Mouse (Mus musculus) left cerebral cortex, adult 11 months (tissue): ENCODE results near the gene Akt1s1.
A peak's percentile ranks its signal among the peaks of the same experiment; 100 is the strongest.

Source experiments
- DNase-seq: peaks from one replicate; pipeline ENCODE4 v3.0.0; 2022; ENCODE audit warnings: low spot score

Akt1s1 gene

GRCm38 (mm10) chr7:44848561-44849415, at the start of gene Akt1s1, which contains the start of gene Tbc1d17:
Gene Akt1s1 (plus strand): TSS chr7:44848991.
Gene Tbc1d17 (minus strand): TSS chr7:44849079.
- peak; percentile 100 for DNase-seq

- no peak for DNase-seq
These were observed 39.9 kb upstream of the Akt1s1 start for GRCm38 (mm10) chr7:44808927-44809326.

GRCm38 (mm10) chr7:44809466-44809865, 39.3 kb upstream of the Akt1s1 start:
- DNase-seq, result no peak

DNA sequence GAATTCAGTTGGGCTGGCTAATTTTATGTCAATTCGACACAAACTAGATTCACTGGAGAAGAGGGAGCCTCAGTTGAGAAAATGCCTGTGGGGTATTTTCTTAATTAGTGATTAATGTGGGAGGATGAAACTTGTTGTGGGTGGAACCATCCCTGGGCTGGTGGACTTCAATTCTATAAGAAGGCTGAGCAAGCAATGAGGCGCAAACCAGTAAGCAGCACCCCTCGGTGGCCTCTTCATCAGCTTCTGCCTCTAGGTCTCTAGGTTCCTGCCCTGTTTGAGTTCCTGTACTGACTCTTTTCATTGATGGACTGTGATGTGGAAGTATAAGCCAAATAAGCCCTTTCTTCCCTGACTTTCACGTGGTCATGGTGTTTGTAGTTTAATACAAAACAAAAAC, 38.4 kb upstream of the Akt1s1 start:
- no peak for DNase-seq

DNA sequence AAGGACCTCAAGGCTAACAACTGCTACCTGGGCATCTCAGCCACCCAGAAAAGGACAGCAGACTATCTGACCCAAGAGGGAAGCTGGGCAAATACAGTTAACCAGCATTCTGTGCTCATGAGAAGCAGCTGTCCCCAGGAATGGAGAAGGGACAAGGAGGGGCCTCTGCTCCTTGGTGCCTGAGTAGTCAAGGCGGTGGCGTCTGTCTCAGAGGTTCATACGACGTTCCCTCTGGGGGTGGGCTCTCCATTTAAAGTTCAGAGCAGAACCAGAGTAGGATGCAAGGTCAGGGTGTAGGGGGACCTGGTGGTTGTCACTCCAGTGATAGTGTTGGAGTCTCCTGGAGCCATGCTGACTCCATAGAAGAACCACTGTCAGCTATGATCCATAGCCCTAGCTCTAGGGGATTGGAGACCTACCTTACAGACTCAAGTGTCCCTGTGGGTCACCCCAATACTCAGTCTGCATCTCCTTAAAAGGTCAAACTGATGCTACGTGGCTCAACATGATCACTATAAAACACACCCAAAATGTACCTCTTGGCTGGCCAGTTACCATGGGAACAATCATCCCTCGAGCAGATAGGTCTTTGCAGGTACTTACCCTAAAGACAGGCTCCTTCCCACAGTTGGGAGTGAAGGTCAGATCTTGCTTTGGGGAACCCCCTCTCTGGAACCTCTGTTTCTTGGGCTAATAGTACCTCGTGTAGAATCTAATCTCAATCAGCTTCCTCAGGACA, 37.8 kb upstream of the Akt1s1 start:
- DNase-seq, result no peak

- no peak for DNase-seq
These were observed 36.0 kb upstream of the Akt1s1 start for GRCm38 (mm10) chr7:44812651-44813325.

DNA sequence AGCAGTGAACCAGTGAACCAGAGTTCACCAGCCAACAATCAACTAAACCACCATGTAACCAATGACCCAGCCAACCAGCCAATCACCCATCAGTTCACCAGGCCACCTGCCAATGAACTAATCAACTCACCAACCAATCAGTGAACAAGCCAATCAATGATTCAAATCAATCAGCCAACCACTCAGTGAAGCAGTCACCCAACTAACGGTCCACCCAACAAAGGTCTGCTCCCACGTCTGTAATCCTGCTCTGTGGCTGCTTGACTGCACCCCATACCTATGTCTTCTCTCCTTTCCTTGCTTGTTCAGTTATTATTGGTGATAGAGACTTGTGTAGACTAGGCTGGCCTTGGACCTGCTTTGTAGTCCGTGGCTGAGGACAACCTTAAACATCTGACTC, 34.8 kb upstream of the Akt1s1 start:
- DNase-seq, result no peak

DNA sequence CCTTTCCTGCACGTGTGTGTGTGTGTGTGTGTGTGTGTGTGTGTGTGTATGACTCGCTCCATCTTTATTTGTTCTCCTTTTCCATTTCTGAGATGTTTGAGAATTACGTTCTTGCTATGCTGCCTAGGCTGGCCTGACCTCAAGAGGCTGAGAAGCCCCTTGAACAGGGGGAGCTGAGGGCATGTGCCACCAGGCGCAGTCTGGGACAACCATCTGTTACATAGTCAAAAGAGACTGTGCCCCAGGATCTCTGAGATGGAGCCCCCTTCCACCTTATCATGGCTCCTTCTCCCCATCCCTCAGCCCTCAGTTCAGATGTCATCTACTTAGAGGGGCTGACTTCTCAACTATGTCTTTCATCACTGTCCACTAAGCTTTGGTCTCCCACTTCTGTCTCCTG, 34.4 kb upstream of the Akt1s1 start:
- no peak for DNase-seq

DNA sequence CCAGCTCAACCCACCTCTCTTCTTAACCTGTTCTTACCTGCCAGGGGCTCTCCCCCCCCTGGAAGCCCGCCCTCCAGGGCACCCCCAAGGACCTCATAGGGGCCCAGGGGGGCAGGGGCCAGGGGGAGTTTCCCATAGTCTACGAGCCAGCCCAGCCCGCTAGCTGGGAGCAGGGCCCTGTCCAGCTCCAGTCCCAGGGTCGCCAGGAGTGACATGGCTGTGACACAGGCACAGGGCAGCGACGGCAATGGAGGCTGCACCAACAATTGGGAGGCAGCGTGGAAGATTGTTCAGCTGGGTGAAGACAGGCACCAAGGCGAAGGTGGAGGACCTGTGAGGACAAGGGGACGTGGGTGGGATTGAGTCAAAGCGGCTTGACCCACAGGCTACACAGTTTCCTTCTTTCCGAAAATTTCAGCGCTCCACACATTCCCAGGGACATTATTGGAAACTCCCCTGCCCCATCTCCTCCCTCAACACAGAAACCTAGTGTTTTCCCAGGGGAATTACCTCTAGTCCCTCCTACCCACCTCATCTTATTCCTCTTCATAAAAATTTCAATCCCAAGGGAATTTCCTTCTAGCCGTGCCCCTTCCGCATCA, 33.7 kb upstream of the Akt1s1 start:
- DNase-seq, result no peak

DNA sequence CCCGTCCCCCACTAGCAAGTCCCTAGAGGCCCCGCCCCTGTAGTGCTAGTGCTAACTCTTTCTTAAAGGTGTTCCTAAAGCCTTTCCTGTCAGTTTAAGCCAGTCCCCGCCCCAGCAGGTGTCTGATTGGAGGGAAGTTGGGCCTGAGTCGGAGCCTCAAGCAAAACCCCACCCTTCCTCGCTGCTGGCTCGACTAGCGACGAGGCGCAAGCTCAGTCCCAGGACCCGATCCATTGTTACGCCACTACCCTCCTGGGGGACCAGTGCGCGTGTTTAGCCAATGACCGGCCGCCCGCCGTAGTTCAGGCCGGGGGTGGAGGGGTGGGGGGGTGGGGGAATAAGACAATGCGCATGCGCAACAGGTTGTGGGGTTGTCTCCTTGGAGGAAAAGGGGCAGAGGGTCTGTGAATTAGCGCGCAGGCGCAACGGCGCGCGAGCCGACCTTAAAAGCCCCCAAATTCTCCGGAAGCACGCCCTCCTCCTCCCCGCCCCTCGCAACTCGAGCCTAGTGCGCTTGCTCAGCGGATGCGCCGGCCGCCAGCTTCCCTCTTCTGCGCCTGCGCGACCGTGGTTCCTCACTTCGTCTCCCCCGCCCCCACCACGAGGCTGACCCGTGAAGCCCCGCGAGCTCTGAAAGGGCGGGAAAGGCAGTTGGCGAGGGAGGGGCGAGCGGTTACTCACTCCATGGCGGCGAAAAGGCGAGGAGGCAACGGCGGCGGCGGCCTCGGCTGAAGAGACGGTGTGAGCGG, 32.9 kb upstream of the Akt1s1 start, which contains the start of the genes Nup62 and Il4i1:
Nup62 (plus strand) TSS at position 368 of the 749 bp plus-strand sequence.
Il4i1 (plus strand) TSS at position 667 of the 749 bp plus-strand sequence.
- peak; percentile 97 for DNase-seq

- no peak for DNase-seq
These were observed 32.2 kb upstream of the Akt1s1 start, which contains the start of gene Atf5 for GRCm38 (mm10) chr7:44816470-44817021. Gene Atf5 (minus strand): TSS chr7:44816658.

DNA sequence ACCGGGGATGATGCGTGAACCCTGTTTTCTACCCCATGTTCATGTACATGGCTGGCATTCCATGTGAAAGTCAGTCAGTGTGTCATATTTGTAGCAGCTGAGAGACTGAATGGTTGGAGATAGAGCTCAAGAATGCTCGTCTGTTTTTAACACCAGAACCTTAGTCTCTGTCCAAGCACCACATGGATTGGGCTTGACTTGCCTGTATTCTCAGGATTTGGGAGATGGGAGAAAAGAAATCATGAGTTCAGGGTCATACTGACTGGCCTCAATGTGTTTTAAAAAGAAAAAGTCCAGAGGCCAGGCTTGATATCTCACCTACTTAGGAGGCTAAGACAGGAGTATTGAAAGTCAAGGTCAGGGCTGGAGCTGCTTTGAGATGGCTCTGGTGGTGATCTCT, 31.4 kb upstream of the Akt1s1 start:
- no peak for DNase-seq

DNA sequence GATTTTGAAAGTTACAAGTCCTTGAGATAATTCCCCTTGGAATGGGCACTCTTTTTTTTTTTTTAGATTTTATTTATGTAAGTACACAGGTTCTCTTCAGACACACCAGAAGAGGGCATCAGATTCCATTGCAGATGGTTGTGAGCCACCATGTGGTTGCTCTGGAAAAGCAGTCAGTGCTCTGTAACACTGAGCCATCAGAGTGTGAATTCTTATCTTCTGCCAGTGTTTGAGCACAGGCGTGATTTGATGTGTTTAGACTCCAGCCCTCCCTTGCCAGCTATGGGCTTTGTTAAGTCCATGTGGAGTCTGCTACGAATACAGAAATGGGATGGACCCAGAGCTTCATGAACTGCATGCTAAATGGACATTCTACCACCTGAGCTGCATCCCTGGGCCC, 30.6 kb upstream of the Akt1s1 start:
- DNase-seq, result no peak

- DNase-seq, result no peak
These were observed 30.0 kb upstream of the Akt1s1 start for GRCm38 (mm10) chr7:44818751-44819235.

GRCm38 (mm10) chr7:44819391-44819790, 29.4 kb upstream of the Akt1s1 start:
- no peak for DNase-seq

DNA sequence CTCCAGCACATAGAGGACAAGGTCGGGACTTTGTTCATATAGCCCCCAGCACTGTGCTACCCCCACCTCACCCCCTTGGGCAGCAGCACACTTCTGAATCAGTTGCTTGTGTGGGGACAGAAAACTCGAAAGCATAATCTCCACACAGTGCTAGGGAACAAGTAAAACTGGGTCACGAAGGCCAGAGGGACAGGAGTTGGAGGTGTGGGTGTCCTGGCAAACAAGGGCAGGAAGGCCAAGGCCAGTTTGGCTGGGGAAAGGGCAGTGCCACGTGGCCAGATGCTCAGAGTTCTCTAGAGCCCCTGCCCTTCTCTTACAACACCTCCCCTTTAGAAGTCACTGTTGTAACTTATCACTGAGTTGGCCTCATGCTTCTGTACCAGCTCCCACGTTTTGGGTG, 28.9 kb upstream of the Akt1s1 start:
- no peak for DNase-seq

GRCm38 (mm10) chr7:44820525-44820924, 28.3 kb upstream of the Akt1s1 start:
- no peak for DNase-seq

DNA sequence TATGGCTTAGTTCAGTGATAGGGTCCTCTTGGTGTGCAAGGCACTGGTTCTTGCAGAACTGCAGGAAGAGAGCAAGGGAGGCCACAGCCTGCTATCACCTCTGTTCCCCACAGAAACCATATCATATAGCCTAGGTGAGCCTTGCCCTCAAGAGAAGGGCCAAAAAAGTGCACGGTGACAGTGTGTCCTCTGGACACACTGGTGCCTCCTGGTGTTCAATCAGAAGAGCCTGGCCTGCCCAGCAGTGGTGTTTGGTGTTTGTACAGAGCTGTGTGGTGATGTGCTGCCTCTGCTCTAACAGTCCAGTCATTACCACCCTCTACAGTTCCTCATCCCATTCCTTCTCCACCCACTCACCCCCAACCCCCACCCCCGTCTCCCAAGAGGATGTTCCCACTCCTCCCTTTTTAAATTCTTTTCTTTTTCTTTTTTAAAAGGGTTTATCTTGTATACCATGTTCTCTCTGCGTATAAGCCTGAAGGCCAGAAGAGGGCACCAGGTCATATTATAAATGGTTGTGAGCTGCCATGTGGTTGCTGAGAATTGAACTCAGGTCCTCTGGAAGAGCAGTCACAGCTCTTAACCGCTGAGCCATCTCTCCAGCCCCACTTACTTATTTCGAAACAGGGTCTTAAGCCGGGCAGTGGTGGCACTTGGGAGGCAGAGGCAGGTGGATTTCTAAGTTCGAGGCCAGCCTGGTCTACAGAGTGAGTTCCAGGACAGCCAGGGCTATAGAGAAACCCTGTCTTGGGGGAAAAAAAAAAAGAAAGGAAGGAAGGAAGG, 26.9 kb upstream of the Akt1s1 start:
- no peak for DNase-seq

- no peak for DNase-seq
These were observed 25.4 kb upstream of the Akt1s1 start for GRCm38 (mm10) chr7:44823409-44823808.

- DNase-seq, result no peak
These were observed 23.9 kb upstream of the Akt1s1 start for GRCm38 (mm10) chr7:44824872-44825271.
